Mouse (Mus musculus) forebrain, postnatal 0 days (tissue): ENCODE results near the gene Hist1h4c. TPM values are rescaled to one million over a fixed set of nuclear protein-coding genes. Genes with fewer than 3 reads are reported as not detected.

Experiments
- ATAC-seq: fragments of 200-750 bp; cut with Nextera tagmentation; 2 replicates; pipeline ENCODE4 v1.8.0; 2017; ENCODE audit warnings: mild to moderate bottlenecking, moderate library complexity
- DNase-seq: peaks from one replicate; pipeline ENCODE4 v3.0.0-alpha.2; 2015
- H3K27ac ChIP-seq: fragments of 300-500 bp; sonication (generic); 2 replicates; pipeline ENCODE4 v1.5.1; 2014; ENCODE audit warnings: low read depth, mild to moderate bottlenecking, antibody characterized with exemption, low read length, moderate library complexity, mixed read lengths
- H3K27me3 ChIP-seq: fragments of 300-500 bp; sonication (generic); 2 replicates; pipeline ENCODE4 v1.6.1; 2014; ENCODE audit warnings: mild to moderate bottlenecking, low read length, mixed read lengths; ENCODE audit not compliant: insufficient read depth
- H3K36me3 ChIP-seq: fragments of 300-500 bp; sonication (generic); 2 replicates; pipeline ENCODE4 v1.6.1; 2014; ENCODE audit warnings: mild to moderate bottlenecking, moderate library complexity; ENCODE audit not compliant: insufficient read depth
- H3K4me1 ChIP-seq: fragments of 300-500 bp; sonication (generic); 2 replicates; pipeline ENCODE4 v1.6.1; 2014; ENCODE audit warnings: antibody characterized with exemption; ENCODE audit not compliant: insufficient read depth
- H3K4me2 ChIP-seq: fragments of 300-500 bp; sonication (generic); 2 replicates; pipeline ENCODE4 v1.6.1; 2014; ENCODE audit warnings: low read depth, mild to moderate bottlenecking, moderate library complexity
- H3K4me3 ChIP-seq: fragments of 300-500 bp; sonication (generic); 2 replicates; pipeline ENCODE4 v1.5.1; 2014; ENCODE audit warnings: low read depth, low read length, mixed read lengths
- H3K9ac ChIP-seq: fragments of 300-500 bp; sonication (generic); 2 replicates; pipeline ENCODE4 v1.6.1; 2014; ENCODE audit warnings: mild to moderate bottlenecking
- H3K9me3 ChIP-seq: fragments of 300-500 bp; sonication (generic); 2 replicates; pipeline ENCODE4 v1.6.1; 2016; ENCODE audit warnings: low read length
- CTCF ChIP-seq: sonication (generic); IDR thresholded peaks from 2 replicates; pipeline ENCODE4 v1.5.1; 2016; ENCODE audit warnings: antibody characterized with exemption, control low read depth, low read depth
- WGBS: fragments of 180-500 bp; shearing (Covaris S2); extraction: QIAGEN DNeasy Blood & Tissue Kit; methylation state at CpG from one replicate; pipeline ENCODE4 v1.1.7; 2014; 5-methylcytosine and 5-hydroxymethylcytosine counted together
- polyA plus RNA-seq: library from polyadenylated mRNA; unstranded; fragments of >200 nt; fragmentation: Nextera tagmentation; extraction: Ambion mirVana; gene quantifications from 2 replicates; pipeline ENCODE4 v1.2.1, GENCODE M21; 2015
- total RNA-seq: library from RNA; depleted of rRNA; stranded (reverse); fragments of >200 nt; gene quantifications from 2 replicates; pipeline ENCODE4 v1.2.3, GENCODE M21; 2014

Gene Hist1h4c
- total and polyA plus RNA-seq, 2 experiments from 2014 or later, result 2.3 to 942 TPM

DNA sequence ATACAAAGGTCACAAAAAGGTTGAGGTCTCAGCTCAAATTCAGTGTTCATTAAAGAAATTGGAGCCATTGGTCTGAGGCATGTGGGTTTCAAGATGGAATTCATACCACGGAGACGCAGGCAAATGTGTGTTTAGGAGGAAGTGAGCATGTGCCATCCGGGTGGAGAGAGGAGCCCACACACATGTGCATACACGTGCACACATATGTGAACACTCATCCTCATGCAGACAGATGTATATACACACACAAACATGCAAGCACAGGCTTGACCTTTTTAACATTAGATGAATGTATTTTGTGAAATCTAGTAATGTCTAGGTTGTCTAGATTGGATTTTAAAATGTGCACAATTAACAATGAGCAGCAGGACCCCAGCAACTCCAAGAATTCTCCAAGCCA, 4.0 kb upstream of the Hist1h4c start:
- TF ChIP-seq CTCF, result no peak
- ATAC-seq (no peak), DNase-seq (no peak)
- no peak overlapping the region for H3K4me2 ChIP-seq
- no peaks in the 10 kb centered on the region for H3K36me3 ChIP-seq
- 84% methylated on average over 4 of the region's 4 CpGs for WGBS
- no peaks in the 10 kb centered on the region for H3K9me3 ChIP-seq
- H3K27me3 ChIP-seq, result no peaks in the 10 kb centered on the region
- no peak overlapping the region for H3K9ac ChIP-seq
- H3K4me1 ChIP-seq, result no peaks in the 10 kb centered on the region
- H3K4me3 ChIP-seq, result no peak overlapping the region
- H3K27ac ChIP-seq, result no peak overlapping the region

DNA sequence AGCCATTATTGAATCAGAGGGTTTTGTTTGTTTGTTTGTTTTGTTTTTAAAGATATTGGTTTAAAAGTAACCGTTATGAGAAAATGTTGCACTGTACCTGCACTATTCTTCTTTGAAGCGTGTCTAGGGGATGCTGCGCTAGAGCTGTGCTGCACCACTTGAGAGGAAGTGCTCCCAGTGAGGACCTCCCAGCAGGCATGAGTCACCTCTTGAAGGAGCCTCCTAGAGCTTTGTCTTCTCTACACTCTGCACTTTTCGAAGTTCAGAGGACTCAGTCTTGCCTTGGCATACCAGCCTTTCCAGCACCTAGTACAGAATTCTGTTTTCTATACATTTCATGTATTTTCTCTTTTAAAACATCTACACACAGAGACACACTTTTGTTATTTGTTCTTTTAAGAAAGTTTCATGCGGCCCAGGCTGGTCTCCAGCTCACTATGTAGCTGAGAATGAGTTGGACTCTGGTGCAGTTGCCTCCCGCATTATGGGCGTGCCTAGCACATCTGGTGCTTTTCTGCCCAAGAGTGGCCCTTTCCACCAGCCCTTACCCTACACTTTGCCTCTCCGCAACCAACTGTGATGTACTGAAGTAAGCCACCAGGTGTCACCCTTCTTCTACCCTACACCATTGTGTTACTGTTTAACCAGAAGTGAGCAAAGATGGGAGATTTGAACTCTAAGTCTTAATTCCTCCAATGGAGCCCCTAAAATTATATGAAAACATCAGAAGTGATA, 2.7 kb upstream of the Hist1h4c start:
- Histone ChIP-seq H3K4me3 (no peak overlapping the region), H3K9me3 (no peaks in the 10 kb centered on the region), H3K27ac (no peak overlapping the region), H3K9ac (no peak overlapping the region), H3K27me3 (no peaks in the 10 kb centered on the region), H3K36me3 (no peaks in the 10 kb centered on the region), H3K4me1 (no peaks in the 10 kb centered on the region), H3K4me2 (no peak overlapping the region)
- 35% methylated on average over 8 of the region's 8 CpGs for WGBS
- ATAC-seq (peak; percentile 32), DNase-seq (peak; percentile 70)
- TF ChIP-seq CTCF, result peak; percentile 87

DNA sequence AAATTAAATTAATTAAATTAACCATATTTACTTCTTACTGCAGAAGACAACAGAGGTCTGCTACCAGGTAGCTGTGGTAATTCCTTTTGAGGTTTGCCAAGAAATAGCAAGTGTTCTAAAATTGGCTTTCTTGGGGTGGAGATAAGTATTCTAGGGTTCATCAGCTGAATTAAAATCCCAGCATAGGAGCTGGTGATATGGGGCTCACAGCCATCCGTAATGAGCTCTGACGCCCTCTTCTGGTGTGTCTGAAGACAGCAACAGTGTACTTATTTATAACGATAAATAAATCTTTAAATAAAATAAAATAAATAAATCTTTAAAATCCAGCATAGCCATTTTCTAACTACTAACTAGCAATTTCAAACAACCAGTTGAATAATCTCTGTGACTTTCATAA, 1.5 kb upstream of the Hist1h4c start:
- Histone ChIP-seq H3K4me3 (no peak overlapping the region), H3K27me3 (no peaks in the 10 kb centered on the region), H3K36me3 (no peaks in the 10 kb centered on the region), H3K4me2 (no peak overlapping the region), H3K4me1 (no peaks in the 10 kb centered on the region), H3K9me3 (no peaks in the 10 kb centered on the region), H3K9ac (no peak overlapping the region), H3K27ac (no peak overlapping the region)
- no peak for DNase-seq
- 70% methylated on average over 3 of the region's 3 CpGs for WGBS
- no peak for ATAC-seq
- 0 out of 2 replicates have a peak, but pooled peaks have one; percentile 4 for TF ChIP-seq CTCF

DNA sequence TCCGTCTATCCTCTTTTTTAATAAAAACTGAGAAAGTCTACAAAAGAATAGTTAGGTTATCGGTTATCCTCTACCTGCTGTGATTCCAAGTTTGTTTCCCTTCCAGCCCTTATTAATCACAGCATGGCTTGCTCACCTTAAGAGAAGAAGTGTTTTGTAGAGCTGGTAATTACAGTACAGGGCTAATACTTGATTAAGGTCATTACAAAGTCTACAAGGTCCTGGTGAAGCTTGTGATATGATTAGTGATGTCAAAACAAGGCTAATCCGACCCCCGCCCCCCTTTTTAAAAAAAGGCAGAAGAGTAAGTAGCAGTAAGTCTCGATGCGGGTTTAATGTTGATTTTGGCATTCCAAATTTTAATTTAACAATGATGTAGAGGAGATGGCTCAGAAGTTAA, 742 bp upstream of the Hist1h4c start:
- Histone ChIP-seq H3K4me2 (peak overlapping the region; percentile 70), H3K27ac (no peak overlapping the region), H3K4me3 (no peak overlapping the region), H3K9me3 (no peaks in the 10 kb centered on the region), H3K27me3 (no peaks in the 10 kb centered on the region), H3K36me3 (no peaks in the 10 kb centered on the region), H3K9ac (no peak overlapping the region; the same call in 1 of the 2 replicates), H3K4me1 (no peaks in the 10 kb centered on the region)
- WGBS, result 42% methylated on average over 6 of the region's 6 CpGs
- ATAC-seq (no peak), DNase-seq (no peak)
- no peak for TF ChIP-seq CTCF

DNA sequence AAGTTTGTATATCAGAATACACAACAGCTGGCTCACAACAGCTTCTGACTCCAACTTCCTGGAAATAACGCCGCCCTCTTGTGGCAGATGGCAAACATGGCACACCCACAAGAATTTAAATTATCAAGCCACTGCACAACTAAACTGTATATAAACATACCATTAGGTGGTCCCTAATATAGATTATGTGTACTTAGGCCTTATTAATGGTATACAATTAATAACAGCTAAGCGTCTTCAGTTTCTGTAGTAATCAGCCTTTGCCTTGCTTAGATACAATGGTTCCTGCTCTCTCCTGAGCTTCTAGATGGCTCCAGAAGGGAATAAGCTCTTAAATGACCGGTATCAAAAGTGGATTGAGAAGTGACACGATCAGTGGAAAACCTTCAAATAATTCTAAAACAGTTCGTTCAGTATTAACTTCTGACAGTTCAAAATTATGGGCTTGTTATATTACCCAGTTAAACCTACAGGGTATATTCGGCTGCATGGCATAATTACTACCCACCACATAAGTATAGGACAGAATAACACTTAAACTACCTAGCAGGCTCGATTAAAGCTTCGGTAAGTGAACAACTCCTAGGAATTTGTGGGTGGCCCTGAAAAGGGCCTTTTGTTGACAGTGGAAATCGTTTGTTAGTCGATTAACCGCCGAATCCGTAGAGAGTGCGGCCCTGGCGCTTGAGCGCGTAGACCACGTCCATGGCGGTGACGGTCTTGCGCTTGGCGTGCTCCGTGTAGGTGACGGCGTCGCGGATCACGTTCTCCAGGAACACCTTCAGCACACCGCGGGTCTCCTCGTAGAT, 559 bp downstream of the Hist1h4c start:
- Histone ChIP-seq H3K36me3 (no peaks in the 10 kb centered on the region), H3K9ac (peak overlapping the region; percentile 63), H3K27me3 (no peaks in the 10 kb centered on the region), H3K4me3 (peak overlapping the region; percentile 40), H3K4me1 (no peaks in the 10 kb centered on the region), H3K4me2 (peak overlapping the region; percentile 70), H3K27ac (peak overlapping the region; percentile 86), H3K9me3 (no peaks in the 10 kb centered on the region)
- peak; percentile 78 for DNase-seq
- under 1% methylated on average over 22 of the region's 32 CpGs for WGBS
- ATAC-seq, result peak; percentile 75
- peak; percentile 77 for TF ChIP-seq CTCF

DNA sequence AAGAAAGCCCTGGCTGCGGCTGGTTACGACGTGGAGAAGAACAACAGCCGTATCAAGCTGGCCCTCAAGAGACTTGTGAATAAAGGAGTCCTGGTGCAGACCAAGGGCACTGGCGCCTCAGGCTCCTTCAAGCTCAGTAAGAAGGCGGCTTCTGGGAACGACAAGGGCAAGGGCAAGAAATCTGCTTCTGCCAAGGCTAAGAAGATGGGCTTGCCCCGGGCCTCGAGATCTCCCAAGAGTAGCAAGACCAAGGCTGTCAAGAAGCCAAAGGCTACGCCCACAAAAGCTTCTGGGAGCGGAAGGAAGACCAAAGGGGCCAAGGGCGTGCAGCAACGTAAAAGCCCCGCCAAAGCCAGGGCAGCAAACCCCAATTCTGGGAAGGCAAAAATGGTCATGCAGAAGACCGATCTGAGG, 2.2 kb downstream of the Hist1h4c start:
- TF ChIP-seq CTCF, result no peak
- Histone ChIP-seq H3K27me3 (no peaks in the 10 kb centered on the region), H3K4me2 (no peak overlapping the region), H3K4me3 (no peak overlapping the region), H3K27ac (no peak overlapping the region), H3K9ac (no peak overlapping the region), H3K4me1 (no peaks in the 10 kb centered on the region), H3K36me3 (no peaks in the 10 kb centered on the region), H3K9me3 (no peaks in the 10 kb centered on the region)
- 71% methylated on average over 15 of the region's 15 CpGs for WGBS
- no peak for DNase-seq
- ATAC-seq, result no peak

DNA sequence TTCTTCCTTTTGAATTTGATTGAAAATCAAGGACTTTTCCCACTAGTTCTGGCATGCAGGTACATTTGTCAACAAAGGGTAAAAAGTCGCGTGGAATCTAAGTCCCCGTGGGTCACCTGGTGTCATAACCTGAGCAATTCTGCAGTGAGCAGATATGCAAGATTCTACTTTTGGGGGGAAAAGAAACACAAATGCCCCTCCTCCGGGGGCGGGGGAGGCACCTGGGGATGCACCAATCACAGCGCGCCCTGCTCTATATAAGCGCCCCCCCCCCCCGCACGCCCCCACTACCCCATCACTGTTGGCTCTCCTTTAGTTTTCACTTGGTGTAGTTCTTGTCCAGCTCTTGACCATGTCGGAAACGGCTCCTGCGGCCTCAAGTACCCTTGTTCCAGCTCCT, 2.7 kb downstream of the Hist1h4c start, which contains the start of gene Hist1h1t:
Gene Hist1h1t, plus strand, starts transcription at position 301 of the 400 bp plus-strand sequence.
- H3K4me1 ChIP-seq, result no peaks in the 10 kb centered on the region
- 59% methylated on average over 12 of the region's 13 CpGs for WGBS
- H3K27ac ChIP-seq, result no peak within 1 kb of the TSS
- H3K4me2 ChIP-seq, result no peak within 1 kb of the TSS
- no peak within 1 kb of the TSS for H3K4me3 ChIP-seq
- ATAC-seq (no peak), DNase-seq (no peak)
- no peak for TF ChIP-seq CTCF
- H3K36me3 ChIP-seq, result no peaks in the 10 kb centered on the region
- no peaks in the 10 kb centered on the region for H3K27me3 ChIP-seq
- H3K9me3 ChIP-seq, result no peaks in the 10 kb centered on the region
- H3K9ac ChIP-seq, result no peak within 1 kb of the TSS
